Mouse (Mus musculus): ENCODE data around the gene Dse.

Gene Dse

GRCm38 (mm10) chr10:34128391-34128790, 79.1 kb downstream of the Dse start:
- no peak for DNase-seq (ENCODE audit: low spot score)

DNA sequence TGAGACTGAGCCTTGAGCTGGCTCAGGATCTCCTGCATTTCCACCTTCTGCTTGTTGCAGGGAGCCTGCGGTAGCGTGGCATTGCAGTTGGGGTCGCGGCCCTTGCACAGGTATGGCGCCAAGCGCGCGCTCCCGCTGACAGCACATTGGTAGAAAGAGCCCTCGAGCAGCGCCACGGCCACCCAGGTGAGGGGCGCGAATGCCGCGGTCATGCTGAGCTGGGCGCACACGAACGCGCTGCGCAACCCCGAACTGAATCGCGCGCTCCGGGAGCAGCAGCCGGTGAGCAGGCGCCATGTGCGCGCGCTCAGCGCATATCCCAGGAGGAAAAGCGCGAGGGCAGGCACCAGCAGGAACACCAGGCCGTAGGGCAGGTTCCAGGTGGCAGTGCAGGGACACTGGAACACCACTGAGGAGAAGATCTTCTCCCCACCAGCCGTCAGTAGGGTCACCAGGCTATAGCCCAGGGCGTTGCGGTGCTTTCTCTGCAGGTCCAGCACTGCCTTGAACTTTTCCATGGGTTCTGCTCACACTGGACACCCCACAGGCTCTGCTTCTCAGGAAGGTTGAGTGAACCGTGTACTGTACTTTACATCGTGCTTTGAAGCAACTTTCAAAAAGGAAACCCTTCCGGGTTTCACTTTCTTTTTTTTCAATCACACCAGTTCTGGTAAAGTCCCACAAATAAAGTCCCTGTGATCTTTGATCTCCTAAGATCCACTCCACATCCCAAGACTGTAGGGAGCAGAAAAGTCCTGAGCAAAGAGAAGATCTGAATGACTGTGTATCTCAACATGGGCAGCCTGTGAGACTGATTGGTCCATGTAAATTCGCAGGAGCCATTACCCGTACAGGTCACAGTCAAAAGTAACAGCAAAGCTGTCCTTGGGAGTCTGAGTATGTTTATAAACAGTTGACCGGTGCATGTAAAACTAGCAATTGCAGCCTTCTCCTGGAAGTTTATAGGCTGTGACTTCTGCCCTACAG, 79.8 kb downstream of the Dse start, which contains the start of gene Calhm6:
TSS of gene Calhm6 (minus strand) at position 593 of the 987 bp plus-strand sequence.
- peak; percentile 13 for DNase-seq (ENCODE audit: low spot score)

DNA sequence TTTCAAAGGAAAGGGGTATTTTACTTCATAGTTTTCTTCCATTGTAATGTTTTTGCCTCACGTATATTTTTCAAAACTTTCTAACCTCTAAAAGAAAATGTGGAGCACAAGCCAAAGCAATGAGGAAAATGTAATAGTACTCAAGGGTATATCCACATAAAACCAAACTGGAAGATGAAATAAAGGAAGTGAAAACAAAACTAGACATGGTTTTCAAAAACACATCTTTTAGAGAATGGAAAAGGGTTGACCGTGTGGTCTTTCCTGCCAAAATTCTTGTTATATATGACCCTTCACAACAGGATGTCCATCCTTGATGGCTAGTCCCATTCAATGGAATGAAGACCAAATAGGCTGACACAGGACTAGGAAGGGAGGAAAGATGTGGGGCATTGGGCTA, 89.1 kb downstream of the Dse start:
- DNase-seq (ENCODE audit: low spot score): no peak

GRCm38 (mm10) chr10:34117770-34118169, 89.7 kb downstream of the Dse start:
- no peak for DNase-seq (ENCODE audit: low spot score)

- no peak for DNase-seq (ENCODE audit: low spot score)
Observed at GRCm38 (mm10) chr10:34117131-34117530, 90.4 kb downstream of the Dse start.

DNA sequence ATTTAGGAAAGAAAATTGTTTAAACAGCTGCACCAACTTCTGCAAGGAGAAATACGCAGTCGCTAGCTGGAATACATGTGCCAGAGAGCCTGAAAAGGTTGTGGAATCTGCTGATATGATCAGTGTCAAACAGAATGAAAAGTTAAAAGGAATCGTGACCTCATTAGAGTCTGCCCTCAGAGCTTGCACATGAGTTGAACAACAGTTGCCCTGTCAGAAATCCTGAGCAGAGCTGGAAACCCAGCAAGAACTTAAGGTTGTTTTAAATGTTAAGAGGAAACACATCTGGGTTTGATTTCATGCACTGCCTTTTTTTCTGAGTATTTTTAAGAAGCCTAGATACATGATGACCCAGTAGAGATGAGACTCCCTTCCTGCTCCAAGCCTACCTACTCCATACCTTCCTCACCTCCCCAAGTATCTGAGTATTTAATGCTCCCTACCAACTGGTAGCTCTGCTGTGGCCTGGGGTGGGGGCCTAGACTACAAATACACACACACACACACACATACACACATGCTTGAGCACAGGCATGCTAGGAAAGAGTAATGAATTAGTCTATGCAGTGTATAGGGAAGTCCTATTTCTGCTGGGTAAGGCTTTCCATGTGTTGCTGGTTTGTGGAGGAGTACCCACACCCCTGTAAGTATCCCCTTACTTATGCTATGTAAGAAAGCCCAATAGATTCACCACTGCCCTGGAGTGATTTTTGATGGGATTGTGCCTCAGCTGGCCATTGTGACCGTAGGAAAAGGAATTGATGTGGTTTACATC, 95.4 kb downstream of the Dse start:
- no peak for DNase-seq (ENCODE audit: low spot score)

DNA sequence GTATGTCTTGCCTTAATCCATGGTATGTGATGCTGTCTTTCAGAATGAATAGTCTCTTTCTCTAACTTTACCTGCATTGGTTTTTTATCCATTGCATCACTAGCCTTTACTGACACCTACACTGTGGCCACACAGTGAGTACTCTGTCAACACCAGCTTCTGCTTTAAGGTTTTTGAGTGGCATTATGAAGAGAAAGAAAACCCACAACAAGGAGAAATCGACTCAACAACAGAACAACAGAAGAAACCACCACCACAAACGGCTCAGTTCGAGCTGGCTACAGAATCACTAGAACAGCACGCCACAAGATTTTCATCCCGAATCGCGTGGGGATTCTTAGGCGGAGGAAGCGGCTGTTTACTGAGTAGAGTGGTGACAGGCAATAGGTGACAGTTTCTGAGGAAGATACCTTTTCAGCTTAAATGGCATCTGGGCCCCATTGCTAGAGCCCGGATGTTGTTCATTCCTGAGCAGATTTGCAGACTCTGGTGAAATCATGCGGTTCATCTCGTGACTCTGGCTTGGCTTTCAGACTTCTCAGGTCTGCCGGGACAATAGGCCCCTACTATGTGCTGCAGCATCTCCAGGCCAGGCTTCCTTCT, 96.6 kb downstream of the Dse start:
- no peak for DNase-seq (ENCODE audit: low spot score)
